ENCODE assay signal across 16 mouse cellular contexts in genomic region chr13:101454276-101454675, GRCm38 (mm10).
"Had no signal": no experiment of that assay in that cellular context is flagged by ENCODE, and none has a peak within 500 bp of the region (broad histone marks: within the 10 kb centered on the region; RNA-seq: fewer than 3 reads in every experiment).

No protein-coding gene starts in this region.

- H3K27ac ChIP-seq: neural tube, embryonic 13.5 days; neural tube, embryonic 15.5 days; stomach, embryonic 15.5 days; stomach, postnatal 0 days had no signal

- H3K27me3 ChIP-seq: neural tube, embryonic 13.5 days; neural tube, embryonic 15.5 days; stomach, embryonic 15.5 days had no signal

- H3K4me3 ChIP-seq: neural tube, embryonic 13.5 days; neural tube, embryonic 15.5 days; stomach, embryonic 15.5 days had no signal

- H3K36me3 ChIP-seq: neural tube, embryonic 13.5 days; neural tube, embryonic 15.5 days; stomach, embryonic 15.5 days had no signal

- H3K9ac ChIP-seq: neural tube, embryonic 13.5 days; neural tube, embryonic 15.5 days; stomach, embryonic 15.5 days had no signal

- H3K4me1 ChIP-seq: neural tube, embryonic 13.5 days; neural tube, embryonic 15.5 days; stomach, embryonic 15.5 days had no signal

- H3K4me2 ChIP-seq: neural tube, embryonic 13.5 days; neural tube, embryonic 15.5 days; stomach, embryonic 15.5 days had no signal

- H3K9me3 ChIP-seq: neural tube, embryonic 13.5 days; neural tube, embryonic 15.5 days; stomach, embryonic 15.5 days had no signal

- DNase-seq: retina, postnatal 1 day; right cerebral cortex, adult 18-20 months; right cerebral cortex, postnatal 14 days; right cerebral cortex, postnatal 25 days; right cerebral cortex, postnatal 4 days; spleen, adult 18-20 months; thymus, adult 18-20 months; thymus, adult 2 months; thymus, postnatal 14 days; thymus, postnatal 25 days; thymus, postnatal 36 days; thymus, postnatal 4 days had no signal
